Mouse (Mus musculus): ENCODE results near the gene Kcp. TPM values are rescaled to one million over a fixed set of nuclear protein-coding genes. Genes with fewer than 3 reads are reported as not detected.

Gene Kcp
- polyA plus RNA-seq (2015; fragmentation: Nextera tagmentation; extraction: Ambion mirVana), result 0.82 and 1.2 TPM in 2 replicates

GRCm38 (mm10) chr6:29507447-29508309 is at the start of gene Kcp:
Gene Kcp (minus strand): TSS chr6:29507952.
- no peak for DNase-seq (ENCODE audit: low spot score)

GRCm38 (mm10) chr6:29557112-29557511 is 49.4 kb upstream of the Kcp start:
- no peak for DNase-seq (ENCODE audit: low spot score)

- DNase-seq (ENCODE audit: low spot score), result no peak
Measured at GRCm38 (mm10) chr6:29552526-29552925, 44.8 kb upstream of the Kcp start.

GRCm38 (mm10) chr6:29548086-29548485 is 40.3 kb upstream of the Kcp start:
- no peak for DNase-seq (ENCODE audit: low spot score)

- no peak for DNase-seq (ENCODE audit: low spot score)
Measured at GRCm38 (mm10) chr6:29547582-29547981, 39.8 kb upstream of the Kcp start.

GRCm38 (mm10) chr6:29545611-29546010 is 37.9 kb upstream of the Kcp start:
- DNase-seq (ENCODE audit: low spot score), result no peak

- DNase-seq (ENCODE audit: low spot score), result no peak
Measured at GRCm38 (mm10) chr6:29540956-29541355, 33.2 kb upstream of the Kcp start.

- no peak for DNase-seq (ENCODE audit: low spot score)
Measured at GRCm38 (mm10) chr6:29540223-29540622, 32.5 kb upstream of the Kcp start.

- DNase-seq (ENCODE audit: low spot score), result no peak
Measured at GRCm38 (mm10) chr6:29539502-29539901, 31.8 kb upstream of the Kcp start.

GRCm38 (mm10) chr6:29537221-29537620 is 29.5 kb upstream of the Kcp start:
- no peak for DNase-seq (ENCODE audit: low spot score)

GRCm38 (mm10) chr6:29536651-29537193 is 29.0 kb upstream of the Kcp start:
- no peak for DNase-seq (ENCODE audit: low spot score)

- no peak for DNase-seq (ENCODE audit: low spot score)
Measured at GRCm38 (mm10) chr6:29535316-29535715, 27.6 kb upstream of the Kcp start.

- DNase-seq (ENCODE audit: low spot score), result no peak
Measured at GRCm38 (mm10) chr6:29530050-29530449, 22.3 kb upstream of the Kcp start.

- DNase-seq (ENCODE audit: low spot score), result no peak
Measured at GRCm38 (mm10) chr6:29529444-29529820, 21.7 kb upstream of the Kcp start.

GRCm38 (mm10) chr6:29528561-29529443 is 21.1 kb upstream of the Kcp start:
- no peak for DNase-seq (ENCODE audit: low spot score)

GRCm38 (mm10) chr6:29528165-29528505 is 20.4 kb upstream of the Kcp start:
- no peak for DNase-seq (ENCODE audit: low spot score)

- DNase-seq (ENCODE audit: low spot score), result no peak
Measured at GRCm38 (mm10) chr6:29527361-29528164, 19.8 kb upstream of the Kcp start.

- DNase-seq (ENCODE audit: low spot score), result peak; percentile 57
Measured at GRCm38 (mm10) chr6:29526281-29527251, 18.8 kb upstream of the Kcp start, which contains the start of gene Irf5. Gene Irf5 (plus strand): TSS chr6:29526625.

GRCm38 (mm10) chr6:29525256-29525655 is 17.5 kb upstream of the Kcp start:
- no peak for DNase-seq (ENCODE audit: low spot score)

- no peak for DNase-seq (ENCODE audit: low spot score)
Measured at GRCm38 (mm10) chr6:29524034-29524489, 16.3 kb upstream of the Kcp start.

All from thymus, postnatal 0 days (tissue).